Mouse (Mus musculus) heart, postnatal 10 days (tissue): ENCODE results near the gene Ms4a6b. TPM values are rescaled to one million over a fixed set of nuclear protein-coding genes. Genes with fewer than 3 reads are reported as not detected.
"Not testable (repeated sequence)": the region's sequence is repeated elsewhere in the genome, so short reads cannot be mapped to it uniquely, and the experiment has no call there.

ENCODE experiments used
- DNase-seq, 2 experiments: peaks; one replicate each; pipeline ENCODE4 v3.0.0; 2021
- intact Hi-C: fragments of 180-260 bp; cut with DNase I; formaldehyde crosslinking; loops from one replicate; pipeline ENCODE4 v1.15.1; 2025
- total RNA-seq, 2 experiments: library from RNA; stranded (reverse); gene quantifications; 2 replicates each; pipeline ENCODE4 v1.2.3; 2021

Gene Ms4a6b
- 1 to 10 TPM; 2.9 to 4.7 TPM for total RNA-seq

- intact Hi-C loops: no loop called here
- no peak for DNase-seq
Measured at GRCm38 (mm10) chr19:11516246-11516645, at the start of gene Ms4a6b. Ms4a6b (plus strand) TSS chr19:11516512.

GRCm38 (mm10) chr19:11468361-11468760 is 48.0 kb upstream of the Ms4a6b start:
- DNase-seq, intact Hi-C loops: not testable (repeated sequence)

- intact Hi-C loops, DNase-seq: not testable (repeated sequence)
Measured at GRCm38 (mm10) chr19:11469215-11469614, 47.1 kb upstream of the Ms4a6b start, which contains the start of gene Ms4a6c. Ms4a6c (plus strand) TSS chr19:11469366.

- no peak for DNase-seq
- intact Hi-C loops: no loop called here
Measured at GRCm38 (mm10) chr19:11479714-11480113, 36.6 kb upstream of the Ms4a6b start.

- intact Hi-C loops: no loop called here
- DNase-seq: no peak
Measured at GRCm38 (mm10) chr19:11482684-11483083, 33.6 kb upstream of the Ms4a6b start.

- intact Hi-C loops: no loop called here
- DNase-seq: no peak
Measured at GRCm38 (mm10) chr19:11483941-11484340, 32.4 kb upstream of the Ms4a6b start.

GRCm38 (mm10) chr19:11484388-11484787 is 31.9 kb upstream of the Ms4a6b start:
- intact Hi-C loops: no loop called here
- DNase-seq: no peak

- DNase-seq: no peak
- intact Hi-C loops: no loop called here
Measured at GRCm38 (mm10) chr19:11485266-11485665, 31.0 kb upstream of the Ms4a6b start.

GRCm38 (mm10) chr19:11485746-11486145 is 30.6 kb upstream of the Ms4a6b start, which contains the start of gene Gm8369:
Gm8369 (plus strand) TSS chr19:11485938.
- no peak for DNase-seq
- intact Hi-C loops: no loop called here

- DNase-seq: no peak
- intact Hi-C loops: no loop called here
Measured at GRCm38 (mm10) chr19:11486599-11486998, 29.7 kb upstream of the Ms4a6b start.

- DNase-seq: no peak
- intact Hi-C loops: no loop called here
Measured at GRCm38 (mm10) chr19:11491406-11492189, 24.7 kb upstream of the Ms4a6b start.

GRCm38 (mm10) chr19:11492671-11493070 is 23.6 kb upstream of the Ms4a6b start:
- intact Hi-C loops: no loop called here
- DNase-seq: no peak

GRCm38 (mm10) chr19:11494519-11494918 is 21.8 kb upstream of the Ms4a6b start:
- intact Hi-C loops: no loop called here
- DNase-seq: no peak

GRCm38 (mm10) chr19:11496361-11496760 is 20.0 kb upstream of the Ms4a6b start:
- DNase-seq: no peak
- intact Hi-C loops: no loop called here

- DNase-seq, intact Hi-C loops: not testable (repeated sequence)
Measured at GRCm38 (mm10) chr19:11497300-11497699, 19.0 kb upstream of the Ms4a6b start.

- intact Hi-C loops: loop anchor here (1.0 kb wide), 1 partner anchor 49 kb away; no protein-coding TSS in a partner anchor
- no peak for DNase-seq
Measured at GRCm38 (mm10) chr19:11500796-11501195, 15.5 kb upstream of the Ms4a6b start.

- intact Hi-C loops: no loop called here
- no peak for DNase-seq
Measured at GRCm38 (mm10) chr19:11501326-11501725, 15.0 kb upstream of the Ms4a6b start.

GRCm38 (mm10) chr19:11504857-11505256 is 11.5 kb upstream of the Ms4a6b start:
- intact Hi-C loops: no loop called here

GRCm38 (mm10) chr19:11513458-11513857 is 2.9 kb upstream of the Ms4a6b start:
- intact Hi-C loops: no loop called here
- DNase-seq: no peak

More at GRCm38 (mm10) chr19:11504857-11505256, 11.5 kb upstream of the Ms4a6b start:
- DNase-seq: no peak

- intact Hi-C loops: no loop called here
- DNase-seq: no peak
Measured at GRCm38 (mm10) chr19:11516845-11517244, 533 bp downstream of the Ms4a6b start.

GRCm38 (mm10) chr19:11517373-11517772 is 1.1 kb downstream of the Ms4a6b start:
- intact Hi-C loops: not testable (repeated sequence)
- peak in 1 of 2 experiments; percentile 25 for DNase-seq

- DNase-seq, intact Hi-C loops: not testable (repeated sequence)
Measured at GRCm38 (mm10) chr19:11518356-11518755, 2.0 kb downstream of the Ms4a6b start.
